8 mouse cellular contexts compared by ENCODE assay signal in the genomic region with DNA sequence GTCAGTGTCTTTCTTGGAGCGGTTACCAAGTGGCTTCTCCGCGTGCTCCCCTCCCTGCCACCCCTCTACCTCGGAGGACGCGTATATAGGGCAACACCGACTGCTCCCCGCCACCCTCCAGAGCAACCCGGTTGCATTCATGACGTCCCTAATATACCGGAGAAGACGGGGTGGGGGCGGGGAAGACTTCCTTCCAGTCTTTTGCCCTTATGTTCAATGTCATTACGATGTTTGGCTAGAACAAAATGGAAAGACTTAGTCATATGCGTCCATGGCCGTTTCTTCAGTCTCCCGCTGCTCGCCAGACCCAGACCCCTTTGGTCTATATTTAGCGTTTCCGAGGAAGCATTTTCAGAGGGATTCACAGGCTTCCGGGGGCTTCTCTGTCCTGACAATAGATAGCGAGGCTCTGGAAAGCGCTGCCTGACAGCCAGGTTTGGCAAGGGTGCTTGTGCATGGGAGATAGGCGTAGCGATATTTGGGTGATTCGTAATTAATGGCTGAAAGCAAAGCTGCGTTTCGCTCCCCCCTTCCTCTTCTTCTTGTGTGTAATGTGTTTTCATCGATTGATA. TPM values are rescaled to one million over a fixed set of nuclear protein-coding genes. Genes with fewer than 3 reads are reported as not detected.
DNase-seq lines count a peak whose midpoint lies in the region; ATAC-seq and TF ChIP-seq lines count a peak whose summit lies in the region.

No protein-coding gene starts in this region.

- peak overlapping the region; percentile 50 for H3K9ac ChIP-seq in kidney, embryonic 15.5 days

- no peaks in the 10 kb centered on the region for H3K9me3 ChIP-seq in kidney, embryonic 15.5 days (replicated peaks)

- peaks cover 18% of the 10 kb centered on the region for H3K4me1 ChIP-seq in kidney, embryonic 15.5 days
- peaks cover 2% of the 10 kb centered on the region; the same call in 1 of the 2 replicates for H3K4me1 ChIP-seq in olfactory bulb, adult 2 months (ENCODE audit: control insufficient read depth, insufficient read depth, low read length)

- H3K27me3 ChIP-seq in kidney, embryonic 15.5 days = peaks cover 55% of the 10 kb centered on the region

- no peak for TF ChIP-seq CTCF in olfactory bulb, adult 2 months (IDR thresholded peaks at IDR 0.05; ENCODE audit: insufficient read depth, low read depth, low read length)

- peak overlapping the region; percentile 69 for H3K4me3 ChIP-seq in kidney, embryonic 15.5 days (replicated peaks)
- H3K4me3 ChIP-seq in olfactory bulb, adult 2 months (ENCODE audit: insufficient read depth, low read depth, low read length) = peak overlapping the region; percentile 100

- no peaks in the 10 kb centered on the region for H3K36me3 ChIP-seq in kidney, embryonic 15.5 days

- no peak for DNase-seq in kidney, adult 11 months
- DNase-seq in cerebellum, adult 9-11 months = peak; percentile 61
- DNase-seq in frontal cortex, postnatal 10 days (ENCODE audit: low spot score in 2 of 2) = peak; percentile 17 to 38
- DNase-seq in left cerebral cortex, postnatal 4 days = peak; percentile 63
- no peak for DNase-seq in gastrocnemius, postnatal 4 days (ENCODE audit: low spot score in 2 of 2)
- DNase-seq in adrenal gland, adult 8-10 months = no peak

- no peak overlapping the region for H3K27ac ChIP-seq in kidney, embryonic 15.5 days
- peak overlapping the region; percentile 100 for H3K27ac ChIP-seq in olfactory bulb, adult 2 months (ENCODE audit: insufficient read depth, low read depth, low read length)

- no peak for TF ChIP-seq POLR2A in olfactory bulb, adult 2 months (IDR thresholded peaks at IDR 0.05; ENCODE audit: insufficient read depth, low read depth, low read length)

- peak; percentile 22 for ATAC-seq in kidney, embryonic 15.5 days (replicated peaks; ENCODE audit: low FRiP score)

- intact Hi-C loops in left cerebral cortex, postnatal 4 days (cut with DNase I) = loop anchor here (5.0 to 10.0 kb wide), 2 partner anchors 569 to 1081 kb away; no protein-coding TSS in a partner anchor

- WGBS in kidney, embryonic 15.5 days = under 1% methylated on average over 29 of the region's 29 CpGs
- WGBS in olfactory bulb, adult 2 months = under 1% methylated on average over 29 of the region's 29 CpGs

- H3K4me2 ChIP-seq in kidney, embryonic 15.5 days = peak overlapping the region; percentile 99

RNA-seq across cellular contexts. Expression of gene Ctnnd2, which starts 1.1 kb away (rescaled TPM):
- polyA plus RNA-seq in kidney, embryonic 15.5 days (2015; fragmentation: Nextera tagmentation; extraction: Ambion mirVana) = 2.7 and 5.4 TPM in 2 replicates
- total RNA-seq in left cerebral cortex, postnatal 4 days (2021) = 100 to 1,000 TPM; 283 to 289 TPM
- polyA plus RNA-seq in olfactory bulb, adult 2 months (2012; ENCODE audit: insufficient read depth, insufficient read length, low replicate concordance, missing spikeins) = 76.9 TPM in 1 of 2 replicates, not detected in the other
- under 1 TPM; 0.27 to 0.36 TPM for total RNA-seq in gastrocnemius, postnatal 4 days (2021)
- total RNA-seq in adrenal gland, adult 8-10 months (2022) = 1 to 10 TPM; 5.1 to 8.6 (median 6.4) TPM

Comparison
In these comparisons a context has a peak if more than half of its experiments do, and no peak if none do; other contexts are left out.
1. DNase-seq: peak in cerebellum, adult 9-11 months (single experiment), frontal cortex, postnatal 10 days (2 of 2) and left cerebral cortex, postnatal 4 days (single experiment); none in kidney, adult 11 months (single experiment), gastrocnemius, postnatal 4 days (0 of 2) and adrenal gland, adult 8-10 months (single experiment).
2. RNA of gene Ctnnd2, which starts 1.1 kb away (total RNA-seq): 283 to 289 TPM in left cerebral cortex, postnatal 4 days; 5.1 to 8.6 TPM in adrenal gland, adult 8-10 months and 0.27 to 0.36 TPM in gastrocnemius, postnatal 4 days; every median in the first group is over 10 times any median in the second.